Mouse (Mus musculus): ENCODE results near the gene Spata31d1b.
A peak's percentile ranks its signal among the peaks of the same experiment; 100 is the strongest.

Spata31d1b gene

DNA sequence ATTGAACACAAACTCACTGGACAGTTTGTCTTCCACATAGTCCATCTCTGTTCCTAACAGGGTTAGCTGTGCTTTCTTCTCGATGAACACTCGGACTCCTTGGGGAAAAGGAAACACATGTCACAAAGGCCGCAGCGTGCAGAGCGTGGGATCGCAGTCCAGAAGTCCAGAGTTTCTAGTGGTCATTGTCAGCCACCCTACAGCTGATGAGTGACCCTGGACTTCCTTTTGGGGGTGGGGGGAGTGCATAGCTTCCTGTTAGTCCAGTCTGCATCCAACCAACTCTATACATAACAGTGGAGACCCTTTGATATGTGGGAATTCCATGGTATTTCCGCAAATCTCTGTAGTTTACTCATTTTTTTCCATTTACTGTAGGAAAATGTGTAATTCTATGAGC is 44.8 kb downstream of the Spata31d1b start:
- DNase-seq, result no peak

DNA sequence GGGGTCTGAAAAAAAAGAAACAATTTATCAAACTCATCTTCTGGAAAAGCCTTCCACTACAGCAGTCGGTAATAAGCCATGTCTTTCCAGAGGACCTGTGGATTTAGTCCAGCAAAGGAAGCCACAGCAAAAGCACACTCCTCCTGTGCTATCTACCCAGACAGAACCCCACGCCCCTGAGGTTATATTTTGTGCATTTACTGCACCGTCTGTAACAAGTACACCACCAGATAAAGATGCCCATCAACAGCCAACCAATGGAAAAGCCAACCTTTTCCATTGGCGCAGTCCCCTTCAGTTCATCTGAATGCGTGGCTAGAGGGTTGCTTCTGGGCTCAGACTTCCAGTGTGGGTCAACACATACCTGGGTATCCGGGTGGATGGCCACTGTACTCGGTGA is 50.7 kb downstream of the Spata31d1b start:
- no peak for DNase-seq

DNA sequence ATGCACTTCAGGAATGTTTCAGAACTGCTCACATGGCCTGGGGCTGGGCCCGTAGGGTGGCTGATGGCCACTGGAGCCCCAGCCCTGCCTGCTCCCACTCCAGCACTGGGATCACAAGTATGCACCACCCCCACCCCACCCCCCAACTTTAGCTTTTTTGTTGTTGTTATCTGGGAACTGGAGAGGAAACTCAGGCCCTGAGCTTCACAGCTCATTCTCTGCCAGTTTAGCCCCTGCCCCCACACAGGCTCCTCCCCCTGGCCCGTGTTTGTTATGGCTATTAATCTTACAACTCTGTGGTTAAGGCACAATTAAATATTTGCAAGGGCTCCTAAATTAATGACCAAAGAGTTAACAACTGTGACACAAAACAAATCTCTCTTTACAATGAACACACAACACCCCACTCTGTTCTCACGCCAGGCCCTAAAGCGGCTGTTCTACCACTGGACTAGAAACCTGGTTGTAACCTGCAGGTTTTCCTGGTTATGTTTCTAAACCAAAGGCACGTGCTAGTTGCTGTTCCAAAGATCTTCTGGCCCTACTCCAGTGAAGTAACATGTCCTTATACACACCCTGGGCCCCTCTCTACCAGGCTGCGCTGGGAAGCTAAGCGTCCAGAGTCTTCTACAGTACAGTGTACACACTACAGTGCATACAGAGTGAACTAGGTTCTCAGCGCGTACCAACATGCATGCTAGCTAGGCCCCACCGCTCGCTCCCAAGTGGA is 54.9 kb downstream of the Spata31d1b start:
- peak; percentile 39 for DNase-seq

DNA sequence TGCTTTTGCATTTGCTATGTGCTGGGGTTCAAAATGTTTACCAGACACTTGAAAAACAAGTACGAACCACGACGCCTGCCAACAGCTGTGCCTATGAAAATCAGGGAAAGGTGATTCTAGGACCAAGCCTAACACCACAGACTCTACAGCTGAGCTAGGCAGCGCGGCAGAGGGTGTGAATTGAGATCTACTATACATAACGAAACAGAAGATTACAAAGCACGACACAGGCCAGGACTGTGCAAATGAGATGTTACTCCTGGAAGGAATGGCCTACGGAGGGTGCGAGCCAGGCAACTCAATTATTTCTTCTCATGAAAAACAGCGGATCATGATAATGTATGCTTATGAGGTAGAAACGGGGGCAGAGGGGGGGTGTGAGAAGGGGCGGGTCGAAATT is 56.4 kb downstream of the Spata31d1b start:
- peak; percentile 31 for DNase-seq
